Mouse (Mus musculus): ENCODE results near the gene Lrrk1. TPM values are rescaled to one million over a fixed set of nuclear protein-coding genes. Genes with fewer than 3 reads are reported as not detected.
A peak's percentile ranks its signal among the peaks of the same experiment; 100 is the strongest.

The Lrrk1 gene
- polyA plus RNA-seq, 1 experiment from 2014 or later = 4.7 TPM

DNA sequence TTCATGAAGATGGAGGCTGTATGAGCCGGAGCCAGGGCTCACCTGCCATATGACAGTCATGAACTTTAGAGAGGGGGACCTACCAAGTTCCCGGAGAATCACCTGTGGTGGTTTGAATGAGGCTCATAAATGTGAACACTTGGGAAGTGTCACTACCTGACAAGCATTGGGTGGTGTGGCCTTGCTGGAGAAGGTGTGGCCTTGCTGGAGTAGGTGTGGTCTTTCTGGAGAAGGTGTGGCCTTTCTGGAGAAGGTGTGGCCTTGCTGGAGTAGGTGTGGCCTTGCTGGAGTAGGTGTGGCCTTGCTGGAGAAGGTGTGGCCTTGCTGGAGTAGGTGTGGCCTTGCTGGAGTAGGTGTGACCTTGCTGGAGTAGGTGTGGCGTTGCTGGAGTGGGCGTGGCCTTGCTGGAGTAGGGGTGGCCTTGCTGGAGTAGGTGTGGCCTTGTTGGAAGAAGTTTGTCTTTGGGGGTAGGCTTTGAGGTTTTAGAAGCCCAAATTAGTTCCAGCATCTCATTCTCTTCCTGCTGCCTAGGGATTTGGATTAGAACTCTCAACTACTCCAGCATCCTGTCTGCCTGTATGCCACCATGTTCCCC lies 54.1 kb downstream of the Lrrk1 start:
- no peaks in the 10 kb centered on the region for H3K36me3 ChIP-seq (replicated peaks; ENCODE audit: control insufficient read depth, insufficient read depth)
- DNase-seq (ENCODE audit: low spot score) (no peak), ATAC-seq (ENCODE audit: low FRiP score) (no peak)
- H3K4me3 ChIP-seq (replicated peaks; ENCODE audit: low read length) = no peak overlapping the region
- H3K4me1 ChIP-seq (replicated peaks; ENCODE audit: control insufficient read depth, insufficient read depth, low read length) = no peaks in the 10 kb centered on the region
- no peak overlapping the region for H3K4me2 ChIP-seq (replicated peaks)
- no peaks in the 10 kb centered on the region for H3K9me3 ChIP-seq (ENCODE audit: control insufficient read depth, low read length)
- no peaks in the 10 kb centered on the region for H3K27me3 ChIP-seq (ENCODE audit: control insufficient read depth, insufficient read depth, low read length)
- WGBS = 90% methylated on average over 4 of the region's 4 CpGs
- no peak overlapping the region for H3K27ac ChIP-seq
- H3K9ac ChIP-seq = no peak overlapping the region

DNA sequence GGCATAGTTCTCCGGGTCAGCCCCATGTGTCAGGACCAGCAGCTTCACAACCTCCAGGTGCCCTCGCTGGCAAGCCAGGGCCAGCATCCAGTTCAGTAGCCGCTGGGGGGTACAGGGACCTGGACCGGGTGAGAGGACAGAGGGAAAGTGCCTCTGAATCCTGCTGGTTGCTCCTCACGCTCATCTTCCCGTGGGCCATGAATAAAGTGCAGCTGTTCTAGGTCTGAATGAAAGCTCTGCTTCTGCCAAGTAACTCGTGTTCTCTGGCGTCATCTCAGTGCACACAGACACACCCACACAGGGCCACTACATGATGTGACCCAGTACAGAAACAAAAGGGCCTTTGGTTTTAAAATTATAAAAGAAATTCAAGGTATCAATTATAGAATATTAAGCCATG lies 55.8 kb downstream of the Lrrk1 start:
- H3K27ac ChIP-seq = no peak overlapping the region
- H3K27me3 ChIP-seq (ENCODE audit: control insufficient read depth, insufficient read depth, low read length) = no peaks in the 10 kb centered on the region
- no peak for DNase-seq (ENCODE audit: low spot score)
- no peak overlapping the region for H3K4me3 ChIP-seq (replicated peaks; ENCODE audit: low read length)
- ATAC-seq (ENCODE audit: low FRiP score) = no peak
- H3K4me2 ChIP-seq (replicated peaks) = no peak overlapping the region
- H3K9ac ChIP-seq = no peak overlapping the region
- H3K36me3 ChIP-seq (replicated peaks; ENCODE audit: control insufficient read depth, insufficient read depth) = no peaks in the 10 kb centered on the region
- WGBS = 87% methylated on average over 8 of the region's 8 CpGs
- no peaks in the 10 kb centered on the region for H3K9me3 ChIP-seq (ENCODE audit: control insufficient read depth, low read length)
- H3K4me1 ChIP-seq (replicated peaks; ENCODE audit: control insufficient read depth, insufficient read depth, low read length) = no peaks in the 10 kb centered on the region

DNA sequence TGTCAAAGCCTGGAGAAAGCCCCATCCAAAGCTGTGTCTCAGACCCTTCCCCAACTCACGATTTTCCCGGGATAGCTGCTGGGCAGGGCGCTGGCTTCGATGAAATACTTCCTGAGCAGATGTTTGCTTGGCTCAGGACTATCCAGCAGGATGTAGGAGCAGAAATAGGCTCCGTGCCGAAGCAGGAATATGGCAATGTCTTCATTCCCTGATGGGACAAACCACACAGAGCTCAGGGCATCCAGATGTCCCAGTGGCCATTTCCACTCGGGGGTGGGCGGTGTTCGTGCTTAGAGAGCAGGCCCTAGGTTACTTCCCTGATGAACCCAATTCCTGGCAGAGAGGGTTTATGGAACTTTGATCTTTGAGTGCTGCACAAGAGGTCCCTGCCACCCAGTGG lies 57.5 kb downstream of the Lrrk1 start:
- H3K4me1 ChIP-seq (replicated peaks; ENCODE audit: control insufficient read depth, insufficient read depth, low read length) = 0 out of 2 replicates have a peak, but pooled peaks cover under 1% of the 10 kb centered on the region
- 92% methylated on average over 9 of the region's 9 CpGs for WGBS

DNA sequence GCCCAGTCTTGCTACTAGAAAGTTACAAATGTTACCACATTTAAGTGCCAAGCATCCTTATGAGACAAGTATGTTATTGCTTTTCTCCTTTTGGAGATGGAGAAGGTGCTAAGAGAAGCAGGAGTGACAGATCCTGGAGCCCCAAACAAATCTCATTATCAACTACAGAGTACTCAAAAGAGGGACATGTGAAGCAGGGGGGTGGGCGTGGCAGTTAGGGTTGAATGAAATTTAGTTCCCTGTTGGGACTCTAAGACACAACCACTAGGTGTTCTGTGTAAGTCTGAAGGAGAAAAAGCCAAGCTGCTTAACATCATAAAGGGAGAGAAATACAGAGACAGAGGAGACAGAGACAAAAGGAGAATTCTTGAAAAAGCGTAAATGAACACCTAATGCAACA lies 60.6 kb downstream of the Lrrk1 start:
- no peak overlapping the region for H3K4me2 ChIP-seq (replicated peaks)
- ATAC-seq (ENCODE audit: low FRiP score) = no peak
- no peaks in the 10 kb centered on the region for H3K9me3 ChIP-seq (ENCODE audit: control insufficient read depth, low read length)
- H3K4me3 ChIP-seq (replicated peaks; ENCODE audit: low read length) = no peak overlapping the region
- DNase-seq (ENCODE audit: low spot score) = no peak
- H3K36me3 ChIP-seq (replicated peaks; ENCODE audit: control insufficient read depth, insufficient read depth) = no peaks in the 10 kb centered on the region
- H3K27me3 ChIP-seq (ENCODE audit: control insufficient read depth, insufficient read depth, low read length) = no peaks in the 10 kb centered on the region
- WGBS = 57% methylated on average over 2 of the region's 2 CpGs
- no peak overlapping the region for H3K27ac ChIP-seq
- 0 out of 2 replicates have a peak, but pooled peaks cover 3% of the 10 kb centered on the region for H3K4me1 ChIP-seq (replicated peaks; ENCODE audit: control insufficient read depth, insufficient read depth, low read length)
- H3K9ac ChIP-seq = no peak overlapping the region

More for the DNA sequence above, 57.5 kb downstream of the Lrrk1 start:
- ATAC-seq (ENCODE audit: low FRiP score) = no peak
- DNase-seq (ENCODE audit: low spot score) = no peak
- no peak overlapping the region for H3K9ac ChIP-seq
- H3K9me3 ChIP-seq (ENCODE audit: control insufficient read depth, low read length) = no peaks in the 10 kb centered on the region
- H3K36me3 ChIP-seq (replicated peaks; ENCODE audit: control insufficient read depth, insufficient read depth) = no peaks in the 10 kb centered on the region
- no peaks in the 10 kb centered on the region for H3K27me3 ChIP-seq (ENCODE audit: control insufficient read depth, insufficient read depth, low read length)
- no peak overlapping the region for H3K27ac ChIP-seq
- no peak overlapping the region for H3K4me2 ChIP-seq (replicated peaks)
- H3K4me3 ChIP-seq (replicated peaks; ENCODE audit: low read length) = no peak overlapping the region

DNA sequence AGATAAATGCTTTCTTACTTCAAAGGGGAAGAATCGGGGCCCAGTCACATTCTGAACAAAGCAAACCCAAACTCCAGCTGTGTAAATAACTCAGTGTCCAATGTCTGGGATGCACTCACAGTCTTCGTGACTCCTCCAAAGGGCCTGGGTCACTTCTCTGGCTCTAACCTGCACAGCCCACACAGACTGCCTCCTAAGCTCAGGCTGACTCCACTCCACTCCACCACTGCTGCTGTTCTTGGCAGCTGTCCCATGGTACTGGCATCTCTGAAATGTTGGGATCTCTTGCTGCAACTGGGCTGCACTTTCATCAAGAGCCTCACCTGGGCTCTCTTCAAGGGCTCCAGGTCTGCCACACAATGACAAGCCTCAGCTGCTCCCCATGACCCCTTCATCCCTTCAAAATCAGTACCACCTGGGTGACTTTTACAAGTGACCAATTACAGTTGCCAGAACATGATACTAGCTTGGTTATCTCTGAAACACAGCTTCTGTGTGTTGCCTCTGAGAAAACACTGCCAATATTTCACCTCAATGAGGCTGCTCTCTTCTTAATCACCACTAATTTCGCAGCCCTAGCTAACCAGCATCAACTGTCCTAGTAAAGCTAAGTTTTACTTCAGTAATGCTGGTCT lies 62.6 kb downstream of the Lrrk1 start:
- Histone ChIP-seq H3K4me2 (replicated peaks) (no peak overlapping the region), H3K27me3 (ENCODE audit: control insufficient read depth, insufficient read depth, low read length) (no peaks in the 10 kb centered on the region), H3K9ac (no peak overlapping the region), H3K4me1 (replicated peaks; ENCODE audit: control insufficient read depth, insufficient read depth, low read length) (peaks cover 10% of the 10 kb centered on the region; the same call in 1 of the 2 replicates), H3K36me3 (replicated peaks; ENCODE audit: control insufficient read depth, insufficient read depth) (no peaks in the 10 kb centered on the region), H3K9me3 (ENCODE audit: control insufficient read depth, low read length) (no peaks in the 10 kb centered on the region), H3K4me3 (replicated peaks; ENCODE audit: low read length) (no peak overlapping the region), H3K27ac (no peak overlapping the region)
- WGBS = 69% methylated on average over 3 of the region's 3 CpGs
- no peak for ATAC-seq (ENCODE audit: low FRiP score)
- DNase-seq (ENCODE audit: low spot score) = no peak

DNA sequence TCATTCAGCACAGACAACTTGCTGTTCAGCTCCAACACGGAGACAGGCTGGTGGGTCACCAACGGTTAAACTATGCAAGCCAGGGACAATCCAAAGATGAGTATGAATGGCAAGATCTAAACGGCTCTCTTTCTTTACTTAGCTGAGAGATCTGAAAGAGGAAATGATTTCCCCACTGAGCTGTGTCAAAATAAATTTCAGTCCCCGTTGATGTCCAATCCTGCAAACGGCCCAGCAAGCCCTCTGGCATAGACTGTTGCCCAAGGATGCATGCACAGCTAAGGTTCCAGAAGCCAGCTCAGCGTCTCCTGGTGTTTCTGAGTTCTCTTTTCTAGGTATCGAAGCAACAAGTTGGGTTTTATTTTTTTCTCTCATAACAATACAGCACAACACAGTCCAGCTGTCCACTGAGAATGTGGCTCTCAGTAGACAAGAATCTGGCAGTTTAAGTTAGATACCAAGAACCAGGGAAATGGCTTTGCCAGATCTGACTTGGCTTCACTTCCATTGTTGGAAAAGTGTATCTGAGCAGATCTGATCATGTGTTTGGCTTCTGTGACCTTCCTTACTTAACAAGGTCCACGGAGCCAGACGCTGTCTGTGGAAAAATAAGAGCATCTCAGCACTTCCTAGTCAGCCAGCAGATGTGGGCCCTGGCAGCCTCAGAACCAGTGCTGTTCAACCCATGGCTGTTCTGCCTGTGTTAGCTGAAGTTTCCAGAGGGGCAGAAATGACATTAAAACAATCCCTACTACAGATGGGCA lies 64.7 kb downstream of the Lrrk1 start:
- Histone ChIP-seq H3K27me3 (ENCODE audit: control insufficient read depth, insufficient read depth, low read length) (no peaks in the 10 kb centered on the region), H3K4me2 (replicated peaks) (no peak overlapping the region), H3K9me3 (ENCODE audit: control insufficient read depth, low read length) (no peaks in the 10 kb centered on the region), H3K4me1 (replicated peaks; ENCODE audit: control insufficient read depth, insufficient read depth, low read length) (peaks cover 10% of the 10 kb centered on the region; the same call in 1 of the 2 replicates), H3K9ac (no peak overlapping the region), H3K27ac (no peak overlapping the region), H3K36me3 (replicated peaks; ENCODE audit: control insufficient read depth, insufficient read depth) (no peaks in the 10 kb centered on the region), H3K4me3 (replicated peaks; ENCODE audit: low read length) (no peak overlapping the region)
- WGBS = 74% methylated on average over 9 of the region's 9 CpGs
- DNase-seq (ENCODE audit: low spot score) (no peak), ATAC-seq (ENCODE audit: low FRiP score) (no peak)

DNA sequence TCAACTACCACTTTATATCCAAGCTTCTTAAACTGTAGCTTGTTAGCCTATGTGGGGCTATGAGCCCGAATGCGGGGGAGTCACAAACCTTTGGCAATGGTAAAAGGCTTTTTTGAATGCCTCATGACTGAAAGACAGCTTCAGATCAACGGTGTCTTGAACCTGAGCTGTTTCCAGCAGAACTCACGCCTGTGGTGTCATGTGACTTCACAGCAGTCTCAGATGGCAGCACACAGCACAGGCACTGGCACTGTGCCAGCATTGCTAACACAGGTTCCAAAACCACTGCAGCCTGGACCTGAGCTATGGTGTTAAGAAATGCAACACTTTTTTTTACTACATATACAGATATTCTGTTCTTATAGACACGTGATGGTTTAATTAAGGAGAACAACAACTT lies 67.2 kb downstream of the Lrrk1 start:
- H3K27me3 ChIP-seq (ENCODE audit: control insufficient read depth, insufficient read depth, low read length) = no peaks in the 10 kb centered on the region
- H3K27ac ChIP-seq = no peak overlapping the region
- ATAC-seq (ENCODE audit: low FRiP score) (no peak; the same call in 1 of the 2 replicates), DNase-seq (ENCODE audit: low spot score) (peak; percentile 41)
- H3K9ac ChIP-seq = no peak overlapping the region
- H3K4me3 ChIP-seq (replicated peaks; ENCODE audit: low read length) = no peak overlapping the region
- WGBS = 50% methylated on average over 5 of the region's 5 CpGs
- H3K4me1 ChIP-seq (replicated peaks; ENCODE audit: control insufficient read depth, insufficient read depth, low read length) = peaks cover 10% of the 10 kb centered on the region; the same call in 1 of the 2 replicates
- no peak overlapping the region for H3K4me2 ChIP-seq (replicated peaks)
- no peaks in the 10 kb centered on the region for H3K36me3 ChIP-seq (replicated peaks; ENCODE audit: control insufficient read depth, insufficient read depth)
- no peaks in the 10 kb centered on the region for H3K9me3 ChIP-seq (ENCODE audit: control insufficient read depth, low read length)

DNA sequence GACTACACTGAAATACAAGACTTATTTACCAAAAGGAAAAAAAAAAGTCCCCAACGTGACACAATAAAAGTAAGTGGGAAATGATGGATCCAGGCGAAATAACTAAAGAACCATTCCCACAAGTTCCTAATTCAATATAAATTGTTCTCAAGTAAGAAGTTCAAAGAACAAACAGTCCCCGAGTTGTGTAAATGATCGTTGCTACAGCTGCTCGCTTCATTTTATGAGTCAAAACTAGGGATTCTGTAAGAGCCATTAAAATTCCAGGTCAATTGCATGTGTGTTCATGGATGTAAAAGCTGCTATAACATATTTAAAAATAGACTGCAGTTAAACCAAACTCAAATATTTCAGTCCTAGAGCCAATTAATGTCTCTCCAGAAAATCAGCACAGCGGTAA lies 70.0 kb downstream of the Lrrk1 start:
- DNase-seq (ENCODE audit: low spot score) = no peak
- Histone ChIP-seq H3K9ac (no peak overlapping the region), H3K4me3 (replicated peaks; ENCODE audit: low read length) (no peak overlapping the region), H3K27me3 (ENCODE audit: control insufficient read depth, insufficient read depth, low read length) (no peaks in the 10 kb centered on the region), H3K36me3 (replicated peaks; ENCODE audit: control insufficient read depth, insufficient read depth) (no peaks in the 10 kb centered on the region), H3K4me1 (replicated peaks; ENCODE audit: control insufficient read depth, insufficient read depth, low read length) (peaks cover 7% of the 10 kb centered on the region; the same call in 1 of the 2 replicates), H3K27ac (no peak overlapping the region), H3K4me2 (replicated peaks) (no peak overlapping the region), H3K9me3 (ENCODE audit: control insufficient read depth, low read length) (0 out of 2 replicates have a peak, but pooled peaks cover 3% of the 10 kb centered on the region)
- WGBS = 90% methylated on average over 6 of the region's 6 CpGs
- no peak for ATAC-seq (ENCODE audit: low FRiP score)
